Mouse (Mus musculus) heart, adult 8-10 months (tissue): ENCODE measurements around the gene Eif4g3. TPM values are rescaled to one million over a fixed set of nuclear protein-coding genes. Genes with fewer than 3 reads are reported as not detected.
"Not testable (repeated sequence)": the region's sequence is repeated elsewhere in the genome, so short reads cannot be mapped to it uniquely, and the experiment has no call there.

Experiments used
- DNase-seq: peaks from one replicate; pipeline ENCODE4 v3.0.0; 2022; ENCODE audit warnings: low spot score
- total RNA-seq, 4 experiments: library from RNA; stranded (reverse); gene quantifications; 2 replicates each; pipeline ENCODE4 v1.2.4; 2022

Gene Eif4g3
- total RNA-seq, 4 experiments from 2014 or later, result 36.5 to 42.9 (median 41.0) TPM

DNA sequence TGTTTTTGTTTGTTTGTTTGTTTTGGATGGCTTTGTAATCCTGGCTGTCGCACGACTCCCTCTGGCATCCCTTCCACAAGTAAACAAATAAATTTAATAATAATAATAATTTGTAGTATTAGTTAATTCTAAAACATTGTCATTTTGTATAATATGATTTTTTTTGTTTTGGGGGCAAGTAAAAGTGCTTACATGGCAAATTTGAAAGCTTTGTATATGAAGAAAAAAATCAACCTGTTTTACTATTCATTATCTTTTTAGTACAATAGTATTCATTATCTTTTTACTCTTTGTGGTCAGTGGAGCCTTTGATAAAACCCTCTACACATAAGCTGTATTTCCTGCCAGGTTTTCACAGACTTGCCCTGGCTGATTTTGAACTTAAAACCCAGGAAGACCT, 29.9 kb downstream of the Eif4g3 start:
- no peak for DNase-seq

DNA sequence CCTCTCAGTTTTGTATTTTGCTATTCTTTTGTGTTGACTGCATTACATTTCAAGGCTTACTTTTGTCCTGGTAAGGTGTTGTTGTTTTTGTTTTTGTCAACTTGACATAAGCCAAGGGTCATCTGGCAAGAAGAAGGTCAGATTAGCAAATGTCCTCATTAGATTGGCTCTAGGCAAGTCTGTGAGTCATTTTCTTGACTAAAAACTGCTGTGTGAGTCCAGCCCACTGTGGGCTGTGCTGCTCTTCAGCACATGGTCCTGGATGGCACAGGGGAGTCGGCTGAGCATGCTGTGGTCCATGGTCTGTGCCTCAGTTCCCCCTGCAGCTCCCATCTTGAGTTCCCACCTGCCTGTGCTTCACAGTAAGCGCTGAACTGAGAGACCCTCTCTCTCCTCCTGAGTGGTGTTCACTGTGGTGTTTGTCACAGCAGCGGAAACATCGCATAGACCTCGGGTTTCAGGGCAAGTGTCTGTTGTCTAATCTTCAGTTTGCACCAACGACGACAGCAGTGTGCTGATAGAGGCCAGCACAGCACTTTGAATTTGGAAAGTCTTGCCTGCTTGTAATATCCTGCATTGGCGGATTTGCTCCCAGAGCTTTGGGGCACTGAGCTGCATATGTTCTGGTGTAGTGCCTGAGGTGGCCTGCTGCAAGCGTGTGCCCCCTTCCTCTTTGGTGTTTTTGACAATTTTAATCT, 30.7 kb downstream of the Eif4g3 start:
- DNase-seq, result no peak

DNA sequence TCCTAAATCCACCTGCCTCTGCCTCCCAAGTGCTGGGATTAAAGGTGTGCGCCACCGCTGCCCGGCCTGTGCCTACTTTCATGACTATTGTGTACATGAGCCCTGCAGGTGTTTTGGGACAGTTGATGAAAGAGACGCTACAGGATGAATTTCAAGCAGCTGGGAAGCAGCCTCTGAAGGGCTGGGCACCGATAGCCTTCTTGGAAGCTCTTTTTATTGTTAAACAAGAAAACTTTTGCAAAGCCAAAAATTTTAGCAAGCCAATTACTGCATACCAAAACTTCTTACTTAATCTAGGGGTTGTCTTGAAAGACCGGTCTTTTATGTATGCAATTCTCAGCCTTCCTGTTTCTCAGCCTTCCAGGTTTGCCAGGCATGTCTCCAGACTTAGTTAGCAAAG, 36.3 kb downstream of the Eif4g3 start:
- no peak for DNase-seq

DNA sequence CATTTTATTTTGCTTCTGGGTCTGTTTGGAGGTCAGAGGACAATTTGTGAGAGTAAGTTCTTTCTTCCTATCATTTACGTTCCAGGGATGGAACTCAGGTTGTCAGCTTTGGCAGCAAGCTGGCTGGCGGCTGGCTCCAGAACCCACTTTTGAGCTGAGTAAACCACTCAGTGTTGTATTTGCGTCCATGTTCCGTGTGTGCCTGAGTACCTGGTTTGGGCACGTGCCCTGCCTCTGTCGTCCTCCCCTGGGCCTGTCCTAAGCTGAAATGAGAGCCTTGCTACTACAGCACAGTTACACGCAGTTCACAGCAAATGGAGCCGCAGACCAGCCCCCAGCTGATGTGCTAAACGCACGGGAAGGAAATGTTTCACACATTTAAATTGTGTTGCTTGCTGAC, 39.0 kb downstream of the Eif4g3 start:
- DNase-seq, result no peak

DNA sequence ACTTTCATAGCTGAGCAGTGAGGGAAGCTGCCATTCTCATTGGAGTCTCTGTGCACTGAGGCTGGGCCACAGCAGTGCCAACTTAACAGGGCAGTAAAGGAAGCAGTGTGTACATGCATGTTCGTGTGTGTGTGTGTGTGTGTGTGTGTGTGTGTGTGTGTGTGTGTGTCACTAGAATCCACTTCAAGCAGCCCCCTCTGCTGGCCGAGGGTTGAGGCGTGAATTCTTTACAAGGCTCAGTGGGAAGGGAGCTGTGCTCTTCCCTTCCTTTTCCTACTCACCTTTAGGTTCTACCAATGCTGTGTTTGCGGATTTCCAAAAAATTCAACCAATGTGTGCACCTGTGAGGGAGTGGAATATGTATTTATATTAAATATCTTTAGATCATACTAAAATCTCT, 41.0 kb downstream of the Eif4g3 start:
- DNase-seq, result no peak

DNA sequence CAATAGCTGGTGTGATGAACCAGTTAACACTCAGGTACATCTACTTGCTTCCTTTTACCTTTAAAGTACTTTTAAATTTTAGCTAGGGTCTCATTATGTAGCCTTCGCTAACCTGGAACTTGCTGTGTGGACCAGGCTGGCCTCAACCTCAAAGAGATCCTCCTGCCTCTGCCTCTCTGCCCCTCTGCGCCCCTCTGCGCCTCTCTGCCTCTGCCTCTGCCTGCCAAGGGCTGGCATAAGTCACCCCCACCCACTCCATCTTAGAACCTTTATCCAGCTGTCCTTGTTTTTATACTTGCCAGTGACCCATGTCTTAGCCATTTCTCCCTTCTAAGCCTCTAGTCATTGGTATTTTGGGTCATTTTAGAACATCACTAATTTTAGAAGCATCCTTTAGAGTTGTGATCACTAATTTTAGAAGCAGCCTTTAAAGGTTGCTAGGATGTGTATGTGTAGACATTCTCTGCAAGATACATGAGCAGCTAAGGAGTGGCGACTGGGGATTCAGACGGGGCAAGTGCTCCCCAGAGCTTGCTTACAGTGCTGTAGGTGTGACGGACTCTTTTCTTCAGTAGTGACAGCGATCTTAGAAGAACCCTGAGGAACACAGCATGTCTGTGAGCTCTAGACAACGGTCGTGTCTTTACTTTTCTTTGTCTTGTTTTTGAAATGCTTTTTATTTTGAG, 42.8 kb downstream of the Eif4g3 start:
- DNase-seq, result no peak

DNA sequence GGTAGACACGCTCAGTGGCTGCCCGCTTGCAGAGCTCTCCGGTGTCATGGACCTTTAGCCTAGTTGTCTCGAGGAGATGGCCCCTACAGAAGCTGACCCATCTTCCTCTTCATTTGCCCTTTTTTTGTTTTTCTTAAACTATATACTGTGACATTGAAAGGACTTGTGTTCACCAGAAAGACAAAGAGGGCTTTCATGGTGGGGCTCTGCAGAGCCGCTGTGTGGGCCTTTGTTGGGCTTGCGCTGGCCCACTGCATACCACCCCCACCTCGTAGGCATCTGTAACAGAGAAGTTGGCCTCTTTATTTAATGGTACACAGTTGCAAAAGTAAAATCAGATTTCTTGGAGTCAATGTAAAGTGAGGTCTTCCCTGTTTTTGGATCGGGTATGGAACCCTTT, 44.3 kb downstream of the Eif4g3 start:
- no peak for DNase-seq

DNA sequence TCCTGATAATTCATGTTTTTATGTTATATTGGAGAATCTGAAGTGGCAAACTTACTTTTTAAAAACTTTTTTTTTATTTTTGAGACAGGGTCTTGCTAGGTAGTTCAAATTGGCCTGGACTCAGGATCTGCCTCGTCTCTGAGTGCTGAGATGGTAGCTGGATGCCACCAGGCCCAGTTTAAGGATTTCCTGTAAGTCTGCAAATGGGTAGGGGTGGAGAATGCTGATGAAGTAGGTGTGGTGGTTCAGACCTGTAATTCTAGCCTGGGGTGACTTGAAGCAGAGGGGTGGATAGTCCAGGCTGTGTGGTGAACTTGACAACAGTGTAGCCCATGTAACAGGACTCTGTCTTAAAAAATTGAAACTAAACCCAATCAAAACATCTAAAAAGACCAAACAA, 45.1 kb downstream of the Eif4g3 start:
- DNase-seq, result no peak

DNA sequence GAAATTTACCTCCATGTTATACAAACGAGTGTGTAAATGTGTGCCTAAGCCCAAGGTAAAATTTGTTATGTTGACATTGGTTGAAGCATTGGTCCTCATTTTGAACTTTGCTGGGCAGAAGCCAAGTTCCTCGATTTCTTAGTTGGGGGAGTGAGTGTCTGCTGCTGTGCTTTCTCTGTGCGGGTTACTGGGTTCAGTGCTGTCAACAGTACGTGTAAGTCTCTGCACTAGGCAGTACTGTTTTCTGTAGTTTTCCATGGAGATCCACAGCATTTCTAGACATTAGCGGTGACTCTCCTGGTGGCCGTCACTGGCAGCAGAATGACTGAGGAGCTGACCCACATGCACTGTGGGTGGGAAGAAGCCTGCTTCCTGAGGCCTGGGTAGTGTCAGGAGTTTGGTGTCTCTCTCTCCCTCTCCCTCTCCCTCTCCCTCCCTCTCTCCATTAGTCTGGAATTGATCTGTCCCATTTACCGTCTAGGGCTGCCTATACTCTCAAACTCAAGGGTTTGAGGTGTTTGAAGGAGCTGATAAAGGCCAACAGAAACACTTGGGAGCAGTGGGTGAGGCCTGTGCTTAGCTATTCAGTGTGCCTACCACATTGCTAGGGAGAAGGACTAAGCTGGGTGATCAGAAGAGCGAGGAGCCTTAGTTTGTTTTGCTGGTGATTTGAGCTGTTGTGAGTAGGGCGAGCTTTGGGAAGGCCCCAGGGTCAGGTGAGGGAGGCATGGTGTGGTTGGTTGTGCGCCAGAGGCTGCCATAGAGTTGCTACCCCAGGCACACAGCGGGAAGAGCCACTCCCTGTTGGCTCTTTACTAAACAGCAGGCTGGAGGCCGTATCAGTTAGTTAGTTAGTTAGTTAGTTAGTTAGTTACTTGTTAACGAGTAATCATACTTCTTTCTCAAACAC, 45.8 kb downstream of the Eif4g3 start:
- no peak for DNase-seq

DNA sequence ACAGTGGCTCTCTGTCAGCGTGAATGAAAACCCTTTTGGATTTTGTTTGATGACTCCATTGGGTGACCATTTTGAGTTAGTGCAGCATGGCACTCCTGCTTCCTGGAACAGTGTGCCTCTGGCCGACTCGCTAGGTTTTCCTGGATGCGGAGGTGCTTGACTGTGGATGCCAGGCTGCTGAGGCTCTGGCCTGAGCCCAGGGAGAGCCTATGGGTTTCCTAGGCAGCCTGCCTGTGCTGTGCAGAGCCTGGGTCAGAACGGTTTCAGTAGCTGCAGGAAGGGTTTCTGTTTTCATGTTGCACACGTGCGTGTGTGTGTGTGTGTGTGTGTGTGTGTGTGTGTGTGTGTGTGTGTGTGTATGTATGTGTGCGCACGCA, 46.4 kb downstream of the Eif4g3 start:
- no peak for DNase-seq

DNA sequence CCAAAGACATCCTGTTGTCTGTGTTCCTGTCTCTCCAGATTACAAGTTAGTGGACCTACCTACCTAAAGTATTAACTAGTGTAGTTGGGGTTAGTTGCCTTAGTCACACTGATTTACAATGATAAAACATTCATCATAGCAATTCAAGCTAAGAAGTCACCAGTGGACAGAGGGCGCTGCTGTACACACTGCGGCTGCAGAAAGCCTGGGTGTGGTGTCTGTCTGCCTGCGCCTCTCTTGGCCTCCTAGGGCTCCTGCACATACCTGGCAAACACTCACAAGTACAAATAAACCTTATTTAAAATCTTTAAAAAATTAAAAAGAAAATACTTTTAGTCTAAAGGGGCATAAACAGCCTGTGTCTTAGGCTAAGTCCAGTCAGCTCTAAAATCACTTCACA, 47.8 kb downstream of the Eif4g3 start:
- DNase-seq, result no peak

DNA sequence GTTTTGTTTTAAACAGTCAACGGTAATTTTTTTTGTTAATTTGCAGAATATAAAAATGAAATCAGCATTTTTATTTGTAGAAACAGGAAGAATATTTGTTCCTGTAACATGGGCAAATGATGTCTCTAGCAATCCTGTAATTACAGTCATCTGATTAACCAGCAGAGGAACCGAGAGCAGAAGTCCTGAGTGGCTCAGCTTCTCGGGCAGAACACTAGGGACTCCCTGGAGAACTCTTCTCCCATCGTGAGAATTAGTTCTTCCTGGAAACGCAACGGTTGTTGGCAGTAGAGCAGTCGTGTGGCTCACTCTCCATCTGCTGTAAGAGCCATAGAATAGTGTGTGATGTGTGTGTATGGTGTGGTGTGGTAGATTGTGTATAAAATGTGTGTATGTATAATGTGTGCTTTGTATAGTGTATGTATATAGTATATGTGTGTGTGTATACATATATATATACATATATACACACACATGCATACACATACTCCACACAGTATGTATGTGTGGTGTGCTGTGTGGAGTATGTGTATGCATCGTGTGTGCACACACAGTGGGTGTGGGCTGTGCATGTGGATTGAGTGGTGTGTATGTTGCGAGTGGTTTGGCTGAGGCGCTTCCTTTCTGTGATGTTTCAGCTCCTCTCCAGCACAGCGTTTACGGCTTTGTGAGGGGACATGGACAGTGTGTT, 48.9 kb downstream of the Eif4g3 start:
- peak; percentile 20 for DNase-seq

DNA sequence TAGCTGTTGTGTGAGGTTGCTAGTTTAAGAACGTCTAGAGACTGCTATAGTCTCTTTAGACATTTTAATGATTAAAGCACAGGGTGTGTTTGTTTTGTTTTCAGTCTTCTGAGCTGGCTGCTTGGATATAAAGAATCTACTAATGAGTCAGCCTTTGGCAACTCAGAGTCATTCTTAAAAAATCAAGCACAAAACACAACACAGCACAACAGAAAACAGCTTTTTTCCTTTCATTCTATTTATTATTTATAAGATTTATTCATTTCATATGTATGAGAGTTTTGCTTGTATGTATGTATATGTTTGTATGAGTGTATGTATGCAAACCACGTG, 49.4 kb downstream of the Eif4g3 start:
- no peak for DNase-seq

DNA sequence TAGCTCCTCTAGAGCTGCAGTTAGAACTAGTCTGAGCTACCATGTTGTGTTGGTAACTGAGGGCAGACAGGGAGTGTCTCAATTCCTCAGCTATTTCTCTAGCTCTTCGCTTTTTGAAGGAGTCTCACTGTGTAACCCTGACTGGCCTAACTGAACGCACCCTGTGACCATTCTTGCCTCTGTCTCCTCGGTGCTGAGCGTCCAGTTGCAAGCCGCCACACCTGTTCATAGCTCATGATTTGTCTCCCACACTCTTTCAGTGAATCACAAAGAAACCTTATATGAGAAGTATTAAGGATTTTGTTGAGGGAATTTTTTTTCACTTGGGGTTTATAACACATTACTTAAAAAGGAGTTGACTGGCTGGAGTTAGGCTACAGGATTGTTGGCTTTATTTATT, 49.8 kb downstream of the Eif4g3 start:
- DNase-seq, result no peak

DNA sequence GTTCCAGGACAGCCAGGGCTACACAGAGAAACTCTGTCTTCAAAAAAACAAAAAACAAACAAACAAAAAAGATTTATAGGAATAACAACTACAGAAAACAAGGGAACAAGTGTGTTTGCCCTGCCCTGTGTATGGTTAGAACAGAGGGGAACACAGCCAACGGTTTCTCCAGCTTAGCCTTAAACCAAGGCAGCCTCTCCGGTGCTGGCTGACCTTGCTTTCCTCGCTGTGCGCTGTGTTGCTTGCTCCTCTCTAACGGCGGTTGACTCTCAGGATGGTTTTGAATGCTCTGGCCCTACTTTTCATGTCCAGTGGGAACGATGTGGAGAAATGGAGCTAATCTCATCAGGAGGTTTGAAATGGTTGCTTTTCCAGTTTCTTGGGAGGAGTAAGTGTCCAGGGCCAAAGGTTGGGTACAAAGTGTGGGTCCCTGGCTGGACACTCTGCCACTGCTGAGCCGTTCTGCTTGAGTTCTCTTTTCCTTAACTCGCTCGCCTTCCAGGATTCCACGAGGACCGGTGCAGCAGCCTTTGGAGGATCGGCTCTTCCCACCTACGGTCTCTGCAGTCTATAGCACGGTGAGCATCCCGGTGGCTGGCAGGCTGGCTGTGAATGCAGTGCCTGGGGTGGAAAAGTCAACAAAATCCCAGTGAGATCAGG, 52.1 kb downstream of the Eif4g3 start:
- no peak for DNase-seq

DNA sequence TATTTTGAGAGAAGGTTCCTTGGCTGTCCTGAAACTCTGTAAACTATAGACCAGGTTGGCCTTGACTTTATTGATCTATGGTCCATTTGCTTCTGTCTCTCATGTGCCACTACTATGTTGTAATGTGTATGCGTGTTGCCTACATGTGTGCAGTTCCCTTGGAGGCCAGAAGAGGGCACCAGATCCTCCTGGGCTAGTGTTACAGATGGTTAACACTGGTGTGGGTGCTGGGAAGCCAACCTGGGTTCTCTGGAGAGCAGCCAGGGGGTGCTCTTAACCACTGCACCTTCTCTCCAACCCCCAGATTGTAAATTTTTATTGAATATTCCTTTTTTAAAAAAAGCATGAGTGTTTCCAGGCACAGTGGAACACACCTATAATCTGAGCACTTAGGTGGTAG, 53.0 kb downstream of the Eif4g3 start:
- no peak for DNase-seq

DNA sequence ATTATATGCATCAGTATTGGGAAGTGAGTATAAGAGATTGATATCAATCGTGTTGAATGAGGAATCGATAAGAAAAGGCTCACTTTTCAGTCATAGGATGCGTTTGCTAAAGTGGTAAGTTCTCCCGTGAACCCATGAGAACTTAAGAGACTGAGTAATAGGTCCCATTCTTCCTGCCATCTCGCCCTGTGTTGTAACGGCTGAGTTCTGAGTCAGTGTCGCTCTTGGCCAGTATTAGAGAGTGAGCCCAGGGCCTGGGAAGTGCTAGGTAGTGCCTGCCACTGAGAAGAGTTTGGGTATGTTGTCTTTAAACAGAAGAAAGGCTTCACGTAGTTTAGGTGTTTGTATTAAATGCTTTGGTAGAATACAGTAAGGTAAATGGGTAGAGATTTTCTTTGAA, 53.5 kb downstream of the Eif4g3 start:
- DNase-seq, result no peak

DNA sequence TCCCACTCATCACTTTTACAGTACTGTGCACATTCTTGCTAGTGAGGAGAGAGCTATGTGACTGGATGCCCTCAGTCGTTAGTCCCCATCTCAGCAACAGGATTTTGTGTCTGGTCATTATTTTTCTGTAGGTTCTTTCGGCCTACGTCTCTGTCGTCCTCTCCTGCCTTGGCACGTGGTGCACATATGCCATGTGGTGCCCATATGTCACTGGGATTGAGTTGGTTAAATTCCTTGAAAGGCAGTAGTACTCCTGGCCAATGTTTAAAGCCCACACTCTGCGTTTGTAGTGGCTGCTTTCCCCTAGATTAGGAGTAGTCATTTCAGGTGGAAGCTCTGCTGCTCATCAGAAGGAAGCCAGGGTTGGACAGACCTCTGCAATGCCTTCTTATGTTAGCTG, 56.7 kb downstream of the Eif4g3 start:
- no peak for DNase-seq

DNA sequence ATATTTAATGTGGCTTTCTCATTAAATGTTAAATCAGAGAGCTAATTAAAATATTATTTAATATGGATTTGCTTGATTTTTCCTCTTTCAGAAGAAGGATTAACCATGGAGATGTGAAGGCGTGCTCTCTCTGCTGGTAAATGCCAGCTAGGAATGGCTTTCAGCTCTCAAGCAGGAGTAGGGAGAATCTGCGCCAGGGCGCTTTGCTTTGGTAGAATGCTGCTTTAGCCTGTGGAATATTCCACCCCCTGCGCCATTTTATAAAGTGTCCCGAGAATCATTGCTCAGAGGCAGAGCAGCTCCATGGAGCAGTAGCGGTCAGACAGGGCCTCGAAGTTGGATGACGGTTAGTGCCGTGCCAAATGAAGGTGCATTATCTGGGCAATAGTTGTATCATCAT, 58.7 kb downstream of the Eif4g3 start:
- no peak for DNase-seq

DNA sequence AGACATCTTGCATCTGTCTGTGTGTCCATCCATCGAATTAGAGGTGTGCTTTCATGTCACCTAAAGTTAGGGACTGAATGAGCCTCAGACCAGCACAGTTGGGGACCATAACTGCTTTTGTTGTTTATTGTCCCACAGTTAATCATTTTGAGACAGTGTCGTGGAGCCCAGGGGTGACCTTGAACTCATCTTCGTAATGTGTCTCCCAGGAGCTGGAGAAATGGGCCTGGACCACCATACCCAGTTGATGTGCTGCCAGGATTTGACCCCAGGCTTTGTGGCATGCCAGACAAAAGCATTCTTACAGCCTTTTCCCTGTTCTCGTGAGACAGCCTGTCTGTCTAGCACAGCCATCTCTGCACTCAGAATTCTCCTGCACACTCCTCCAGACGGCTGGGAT, 63.8 kb downstream of the Eif4g3 start:
- no peak for DNase-seq

DNA sequence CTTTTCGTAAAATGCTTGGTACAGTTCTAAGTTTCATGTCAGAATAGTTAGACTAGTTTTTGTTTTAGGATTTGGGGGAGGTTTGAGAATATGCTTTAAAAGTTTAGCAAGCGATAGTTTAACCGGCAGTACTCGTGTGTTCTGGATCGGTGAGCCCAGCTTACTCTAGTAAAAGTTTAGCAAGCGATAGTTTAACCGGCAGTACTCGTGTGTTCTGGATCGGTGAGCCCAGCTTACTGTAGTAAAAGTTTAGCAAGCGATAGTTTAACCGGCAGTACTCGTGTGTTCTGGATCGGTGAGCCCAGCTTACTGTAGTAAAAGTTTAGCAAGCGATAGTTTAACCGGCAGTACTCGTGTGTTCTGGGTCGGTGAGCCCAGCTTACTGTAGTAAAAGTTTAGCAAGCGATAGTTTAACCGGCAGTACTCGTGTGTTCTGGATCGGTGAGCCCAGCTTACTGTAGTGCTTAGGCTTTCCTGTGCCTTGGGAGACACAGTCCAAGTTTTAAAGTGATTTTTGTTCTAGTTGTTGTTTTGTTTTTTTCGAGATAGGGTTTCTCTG, 64.5 kb downstream of the Eif4g3 start:
- not testable (repeated sequence) for DNase-seq
